ENCODE assay signal across 27 mouse cellular contexts in the genomic region with DNA sequence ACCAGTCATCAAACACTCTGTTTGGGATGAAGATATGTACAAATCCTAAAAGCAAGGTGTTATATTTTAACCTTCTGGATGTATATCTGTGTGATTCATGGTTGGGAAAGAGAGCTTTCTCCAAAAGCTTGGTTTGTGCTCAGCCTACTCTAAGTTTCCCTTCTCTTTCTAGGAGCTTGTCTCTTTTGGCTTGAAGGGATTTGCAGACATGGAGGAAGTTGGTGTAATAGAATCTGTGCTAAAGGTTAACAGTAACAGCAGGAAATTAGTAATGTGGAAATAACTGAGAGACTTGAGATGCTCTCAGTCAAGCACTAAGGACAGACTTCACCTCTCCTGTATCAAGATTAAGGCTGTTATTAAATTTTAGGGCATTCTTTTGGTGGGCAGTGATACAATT. TPM values are rescaled to one million over a fixed set of nuclear protein-coding genes. Genes with fewer than 3 reads are reported as not detected.
A peak's percentile ranks its signal among the peaks of the same experiment; 100 is the strongest.
DNase-seq lines count a peak whose midpoint lies in the region; ATAC-seq and TF ChIP-seq lines count a peak whose summit lies in the region.
"Had no signal": no experiment of that assay in that cellular context is flagged by ENCODE, and none has a peak within 500 bp of the region (broad histone marks: within the 10 kb centered on the region; RNA-seq: fewer than 3 reads in every experiment).

No protein-coding gene starts in this region.

- no peak overlapping the region for H3K9ac ChIP-seq in kidney, postnatal 0 days (ENCODE audit: low read depth, low read length)
- no peak overlapping the region for H3K9ac ChIP-seq in hindbrain, embryonic 13.5 days
- H3K9ac ChIP-seq: embryonic facial prominence, embryonic 12.5 days; embryonic facial prominence, embryonic 15.5 days; forebrain, embryonic 15.5 days; hindbrain, embryonic 12.5 days had no signal

- no peak for TF ChIP-seq CTCF in kidney, postnatal 0 days (IDR thresholded peaks at IDR 0.05; ENCODE audit: low read depth)

- H3K4me3 ChIP-seq in kidney, postnatal 0 days (replicated peaks; ENCODE audit: low read depth, low read length), result no peak overlapping the region
- no peak overlapping the region for H3K4me3 ChIP-seq in hindbrain, embryonic 13.5 days
- H3K4me3 ChIP-seq: embryonic facial prominence, embryonic 12.5 days; embryonic facial prominence, embryonic 15.5 days; forebrain, embryonic 15.5 days; hindbrain, embryonic 12.5 days had no signal

- no peaks in the 10 kb centered on the region for H3K27me3 ChIP-seq in kidney, postnatal 0 days (ENCODE audit: insufficient read depth, low read length)
- H3K27me3 ChIP-seq in hindbrain, embryonic 13.5 days, result no peaks in the 10 kb centered on the region
- H3K27me3 ChIP-seq: CH12.LX; embryonic facial prominence, embryonic 12.5 days; embryonic facial prominence, embryonic 15.5 days; forebrain, embryonic 15.5 days; hindbrain, embryonic 12.5 days had no signal

- H3K4me2 ChIP-seq in kidney, postnatal 0 days (ENCODE audit: low read length), result no peak overlapping the region
- H3K4me2 ChIP-seq in hindbrain, embryonic 13.5 days, result no peak overlapping the region
- H3K4me2 ChIP-seq: embryonic facial prominence, embryonic 12.5 days; embryonic facial prominence, embryonic 15.5 days; forebrain, embryonic 15.5 days; heart, embryonic 11.5 days; hindbrain, embryonic 12.5 days had no signal

- H3K4me1 ChIP-seq in kidney, postnatal 0 days (replicated peaks; ENCODE audit: insufficient read depth, low read length), result 0 out of 2 replicates have a peak, but pooled peaks cover 3% of the 10 kb centered on the region
- peaks cover 24% of the 10 kb centered on the region for H3K4me1 ChIP-seq in hindbrain, embryonic 13.5 days (replicated peaks)
- H3K4me1 ChIP-seq: embryonic facial prominence, embryonic 12.5 days; embryonic facial prominence, embryonic 15.5 days; forebrain, embryonic 15.5 days had no signal

- H3K27ac ChIP-seq in kidney, postnatal 0 days, result no peak overlapping the region
- H3K27ac ChIP-seq in hindbrain, embryonic 13.5 days, result no peak overlapping the region
- H3K27ac ChIP-seq: embryonic facial prominence, embryonic 12.5 days; embryonic facial prominence, embryonic 15.5 days; forebrain, embryonic 15.5 days; hindbrain, embryonic 12.5 days had no signal

- DNase-seq in kidney, postnatal 0 days (ENCODE audit: low spot score), result peak; percentile 35
- DNase-seq in kidney, postnatal 25 days, result no peak
- DNase-seq in 416B (ENCODE audit: low read depth), result peak; percentile 43
- no peak for DNase-seq in left cerebral cortex, adult 8-10 months (ENCODE audit: low spot score in 2 of 2)
- DNase-seq: adrenal gland, adult 2 months; adrenal gland, postnatal 14 days; B cell, adult 2 months; cerebellum, adult 11 months; cerebellum, adult 2 months; cerebellum, adult 9-11 months; cerebellum, postnatal 25 days; gastrocnemius, postnatal 10 days; gastrocnemius, postnatal 36 days; heart, adult 11 months had no signal

- H3K36me3 ChIP-seq in kidney, postnatal 0 days (ENCODE audit: insufficient read depth, low read length), result no peaks in the 10 kb centered on the region
- no peaks in the 10 kb centered on the region for H3K36me3 ChIP-seq in hindbrain, embryonic 13.5 days
- H3K36me3 ChIP-seq: embryonic facial prominence, embryonic 12.5 days; embryonic facial prominence, embryonic 15.5 days; forebrain, embryonic 15.5 days; G1E; hindbrain, embryonic 12.5 days had no signal

- H3K9me3 ChIP-seq in kidney, postnatal 0 days (replicated peaks; ENCODE audit: low read length), result no peaks in the 10 kb centered on the region
- H3K9me3 ChIP-seq in hindbrain, embryonic 13.5 days, result no peaks in the 10 kb centered on the region
- H3K9me3 ChIP-seq: embryonic facial prominence, embryonic 12.5 days; embryonic facial prominence, embryonic 15.5 days; forebrain, embryonic 15.5 days; hindbrain, embryonic 12.5 days had no signal

- ATAC-seq in kidney, postnatal 0 days (replicated peaks; ENCODE audit: low FRiP score, low read depth), result no peak
- peak; percentile 84 for ATAC-seq in megakaryocyte, adult 5-6 weeks (ENCODE audit: poor library complexity, severe bottlenecking)
- no peak for ATAC-seq in hindbrain, embryonic 13.5 days (ENCODE audit: low FRiP score)
- ATAC-seq: forebrain, embryonic 15.5 days; hindbrain, embryonic 16.5 days; Patski had no signal

RNA-seq across cellular contexts. Expression of a gene that starts 17.2 kb away (rescaled TPM):
- polyA plus RNA-seq in kidney, postnatal 0 days (2015; fragmentation: Nextera tagmentation; extraction: Ambion mirVana), result 8.8 and 9.7 TPM in 2 replicates
- 0.09 TPM in 1 of 2 replicates, not detected in the other for total RNA-seq in megakaryocyte, adult 5-6 weeks (2015)
- total RNA-seq in megakaryocyte, adult 5-6 weeks (2017), result 0.04 and 0.15 TPM in 2 replicates
- polyA plus RNA-seq in hindbrain, embryonic 13.5 days (2015; fragmentation: Nextera tagmentation; extraction: Ambion mirVana), result 64.6 and 65.5 TPM in 2 replicates
- 100 to 1,000 TPM; 202 to 218 (median 203) TPM for total RNA-seq in left cerebral cortex, adult 8-10 months (2022)
- total RNA-seq: common myeloid progenitor, adult 5-6 weeks; hematopoietic stem cell, adult 5-6 weeks had no signal
- polyA plus RNA-seq: G1E had no signal

Comparison
In these comparisons a context has a peak if more than half of its experiments do, and no peak if none do; other contexts are left out.
1. DNase-seq: peak in kidney, postnatal 0 days (single experiment) and 416B (single experiment); none in kidney, postnatal 25 days (0 of 2) and left cerebral cortex, adult 8-10 months (0 of 2).
2. RNA of a gene that starts 17.2 kb away (total RNA-seq): 202 to 218 TPM in left cerebral cortex, adult 8-10 months; 0.04 to 0.15 TPM in megakaryocyte, adult 5-6 weeks; every median in the first group is over 100 times any median in the second.